Mouse (Mus musculus): Measurements from ENCODE around the gene Ppp2r3a. TPM values are rescaled to one million over a fixed set of nuclear protein-coding genes. Genes with fewer than 3 reads are reported as not detected.

Gene Ppp2r3a
- polyA plus RNA-seq, 1 experiment: 8.7 TPM

- DNase-seq (ENCODE audit: low read depth): no peak
Measured at GRCm38 (mm10) chr9:101074332-101075021, 177.1 kb downstream of the Ppp2r3a start.

GRCm38 (mm10) chr9:101073987-101074331 lies 177.6 kb downstream of the Ppp2r3a start, which contains the start of gene Msl2:
Gene Msl2 (plus strand): TSS chr9:101074101.
- DNase-seq (ENCODE audit: low read depth): no peak

DNA sequence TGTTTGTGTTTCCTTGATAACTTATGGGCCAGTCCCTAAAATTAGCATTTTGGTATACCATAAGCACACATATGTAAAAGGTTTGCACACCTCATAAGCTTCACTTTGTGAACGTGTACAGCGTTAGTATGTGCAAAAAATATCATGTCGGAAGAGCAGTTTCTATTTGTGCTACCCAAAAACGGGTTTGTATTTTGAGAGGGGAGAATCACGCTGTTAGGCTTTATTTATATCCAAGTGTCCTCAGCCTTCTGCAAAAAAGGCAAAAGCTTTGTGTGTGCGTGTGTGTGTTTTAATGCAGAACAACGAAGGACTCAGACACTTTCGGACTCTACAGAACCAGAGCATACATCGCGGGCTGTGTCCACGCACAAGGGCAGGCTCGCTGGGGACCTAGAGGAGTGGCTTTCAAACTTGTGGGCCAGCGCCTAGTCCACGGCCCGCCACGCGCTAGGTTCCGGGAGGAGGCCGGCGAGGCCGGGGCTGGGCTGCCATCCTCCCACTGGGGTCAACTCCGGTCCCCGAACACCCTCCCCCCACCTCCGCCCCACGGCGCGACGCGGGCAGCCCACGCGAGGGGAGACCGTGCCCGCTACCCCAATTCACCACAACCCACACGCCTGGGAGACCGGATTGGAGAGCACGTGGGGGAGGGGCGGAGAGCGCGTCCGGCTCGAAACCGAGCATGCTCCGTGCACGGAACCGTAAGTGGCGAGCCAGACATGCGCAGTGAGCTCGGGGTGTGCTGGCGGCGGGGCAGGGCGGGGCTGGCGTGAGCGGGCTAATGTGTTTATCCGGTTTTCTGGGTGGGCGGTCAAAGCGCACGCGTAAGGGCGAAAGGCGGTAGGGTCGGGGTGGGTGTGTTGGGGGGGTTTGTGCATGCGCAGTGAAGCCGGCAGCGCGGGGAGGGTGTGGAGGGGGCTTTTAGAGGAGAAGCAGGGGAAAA lies 178.3 kb downstream of the Ppp2r3a start:
- DNase-seq (ENCODE audit: low read depth): no peak

DNA sequence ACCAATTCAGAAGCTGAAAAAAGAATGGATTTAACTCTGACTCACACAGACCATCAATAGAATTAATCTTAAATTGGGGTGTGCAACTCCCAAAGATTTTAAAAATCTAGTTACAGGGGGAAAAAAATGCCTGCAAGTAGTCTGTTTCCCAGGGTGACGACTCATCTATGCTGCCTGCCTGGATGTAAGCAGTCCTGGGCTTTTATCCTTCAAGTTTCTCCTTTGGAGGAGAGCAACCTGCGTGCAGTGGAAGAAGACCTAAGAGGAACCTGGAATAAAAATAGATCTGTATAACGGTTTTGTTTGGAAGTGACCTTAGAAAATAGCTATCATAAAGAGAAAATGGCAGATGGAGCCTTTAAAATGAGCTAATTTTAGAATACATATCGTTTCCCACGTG lies 179.1 kb downstream of the Ppp2r3a start:
- no peak for DNase-seq (ENCODE audit: low read depth)

GRCm38 (mm10) chr9:101069781-101070180 lies 181.8 kb downstream of the Ppp2r3a start:
- DNase-seq (ENCODE audit: low read depth): no peak

DNA sequence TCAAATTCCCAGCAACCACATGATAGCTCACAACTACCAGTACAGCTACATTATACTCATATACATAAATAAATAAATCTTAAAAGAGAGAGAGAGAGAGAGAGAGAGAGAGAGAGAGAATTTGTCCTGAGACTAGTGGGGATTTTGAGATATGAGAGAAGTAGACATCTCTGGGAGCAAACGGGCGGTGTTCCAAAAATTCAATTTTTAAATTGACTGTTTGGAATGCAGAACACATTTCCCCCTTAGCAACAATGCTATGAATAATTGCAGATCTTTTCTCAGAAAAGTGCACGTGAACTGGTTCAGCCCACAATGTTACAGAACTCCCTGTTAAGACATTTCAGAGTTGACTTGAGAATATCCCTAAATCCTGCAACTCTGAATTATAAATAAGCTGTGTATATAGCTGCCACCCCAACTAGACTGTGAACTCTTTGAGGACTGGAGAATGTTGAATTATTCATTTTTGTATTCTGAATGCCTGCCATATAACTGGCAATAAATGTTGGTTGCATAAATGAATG lies 186.5 kb downstream of the Ppp2r3a start:
- DNase-seq (ENCODE audit: low read depth): no peak

GRCm38 (mm10) chr9:101062253-101062780 lies 189.3 kb downstream of the Ppp2r3a start:
- no peak for DNase-seq (ENCODE audit: low read depth)

DNA sequence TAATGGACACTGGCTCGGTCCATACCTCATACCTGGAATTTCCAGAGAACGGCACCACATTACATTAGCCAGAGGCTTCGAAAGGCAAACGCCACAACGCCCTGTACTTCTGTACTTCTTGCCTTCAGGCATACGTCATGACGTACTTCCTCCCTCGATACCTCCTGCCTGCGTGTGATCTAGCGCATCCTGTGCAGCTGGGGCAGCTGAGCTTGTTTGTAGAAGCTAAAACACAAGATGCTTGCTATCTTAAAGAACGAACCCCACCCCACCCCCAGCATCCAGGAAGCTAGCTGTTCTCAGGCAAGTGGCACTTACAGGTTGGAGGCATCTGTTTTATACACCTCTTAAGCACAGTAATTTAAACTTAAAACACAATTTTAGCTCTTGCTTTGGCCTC lies 190.6 kb downstream of the Ppp2r3a start:
- DNase-seq (ENCODE audit: low read depth): no peak

GRCm38 (mm10) chr9:101057156-101057555 lies 194.4 kb downstream of the Ppp2r3a start:
- DNase-seq (ENCODE audit: low read depth): no peak

Other genes with a start within 250 kb of the Ppp2r3a start
- 136 and 150 TPM in 2 replicates for gene Pccb, start 216.9 kb downstream of the Ppp2r3a start, polyA plus RNA-seq (2012; rRNA removed)
- gene Msl2, start 177.7 kb downstream of the Ppp2r3a start, polyA plus RNA-seq (2012; rRNA removed): 13.7 and 20.2 TPM in 2 replicates

Data from gonadal fat pad, adult 2 months (tissue).